10 mouse cellular contexts compared by ENCODE assay signal in genomic region chr10:90431974-90432373, GRCm38 (mm10).
DNase-seq lines count a peak whose midpoint lies in the region; ATAC-seq and TF ChIP-seq lines count a peak whose summit lies in the region.
"Had no signal": no experiment of that assay in that cellular context is flagged by ENCODE, and none has a peak within 500 bp of the region (broad histone marks: within the 10 kb centered on the region; RNA-seq: fewer than 3 reads in every experiment).

No protein-coding gene starts in this region.

- DNase-seq in hindbrain, embryonic 10.5 days (ENCODE audit: low spot score) = no peak
- DNase-seq in layer of hippocampus, adult 2 months (ENCODE audit: low spot score in 2 of 2) = peak; percentile 29 to 51
- no peak for DNase-seq in heart, postnatal 10 days
- no peak for DNase-seq in cerebellum, postnatal 10 days
- DNase-seq in thymus, postnatal 0 days (ENCODE audit: low spot score) = no peak
- DNase-seq: gastrocnemius, postnatal 25 days had no signal

- H3K27me3 ChIP-seq in hindbrain, embryonic 16.5 days (replicated peaks; ENCODE audit: control insufficient read depth, insufficient read depth, low read length) = no peaks in the 10 kb centered on the region
- H3K27me3 ChIP-seq in hindbrain, embryonic 10.5 days (ENCODE audit: insufficient read depth, poor library complexity, severe bottlenecking) = no peaks in the 10 kb centered on the region
- H3K27me3 ChIP-seq in limb, embryonic 15.5 days = no peaks in the 10 kb centered on the region

- no peak overlapping the region for H3K4me3 ChIP-seq in hindbrain, embryonic 16.5 days (ENCODE audit: low read length)
- no peak overlapping the region for H3K4me3 ChIP-seq in hindbrain, embryonic 10.5 days
- H3K4me3 ChIP-seq in cortical plate, adult 2 months (ENCODE audit: insufficient read depth, low read length) = no peak overlapping the region
- peak overlapping the region; percentile 48 for H3K4me3 ChIP-seq in layer of hippocampus, adult 2 months
- H3K4me3 ChIP-seq in limb, embryonic 15.5 days = no peak overlapping the region

- H3K9me3 ChIP-seq in hindbrain, embryonic 16.5 days (ENCODE audit: control insufficient read depth, low read length) = no peaks in the 10 kb centered on the region
- no peaks in the 10 kb centered on the region for H3K9me3 ChIP-seq in hindbrain, embryonic 10.5 days
- no peaks in the 10 kb centered on the region for H3K9me3 ChIP-seq in limb, embryonic 15.5 days

- peak; percentile 37 for ATAC-seq in hindbrain, embryonic 16.5 days
- ATAC-seq in limb, embryonic 15.5 days (ENCODE audit: insufficient number of reproducible peaks, low FRiP score, low TSS enrichment, low read depth) = no peak
- ATAC-seq: CD4-positive, CD25-positive, alpha-beta regulatory T cell, adult 4 months had no signal

- 50% methylated on average over 9 of the region's 9 CpGs for WGBS in hindbrain, embryonic 16.5 days
- 70% methylated on average over 9 of the region's 9 CpGs for WGBS in hindbrain, embryonic 10.5 days
- 33% methylated on average over 9 of the region's 9 CpGs for WGBS in limb, embryonic 15.5 days

- no peak overlapping the region for H3K27ac ChIP-seq in hindbrain, embryonic 16.5 days (ENCODE audit: low read depth, low read length)
- H3K27ac ChIP-seq in hindbrain, embryonic 10.5 days = no peak overlapping the region
- H3K27ac ChIP-seq in cortical plate, adult 2 months (ENCODE audit: insufficient read depth, low read length) = peak overlapping the region; percentile 78; the same call in 1 of the 2 replicates
- H3K27ac ChIP-seq in layer of hippocampus, adult 2 months = peak overlapping the region; percentile 91
- no peak overlapping the region for H3K27ac ChIP-seq in limb, embryonic 15.5 days

- intact Hi-C loops in heart, postnatal 10 days (cut with DNase I) = no loop called here

- peaks cover 2% of the 10 kb centered on the region; the same call in 1 of the 2 replicates for H3K36me3 ChIP-seq in hindbrain, embryonic 16.5 days (ENCODE audit: control insufficient read depth, insufficient read depth, low read length)
- no peaks in the 10 kb centered on the region for H3K36me3 ChIP-seq in hindbrain, embryonic 10.5 days
- H3K36me3 ChIP-seq in limb, embryonic 15.5 days = no peaks in the 10 kb centered on the region

- no peak for TF ChIP-seq POLR2A in cortical plate, adult 2 months (IDR thresholded peaks at IDR 0.05; ENCODE audit: extremely low read depth, insufficient read depth, low read length)

- no peak overlapping the region for H3K9ac ChIP-seq in hindbrain, embryonic 16.5 days (ENCODE audit: low read depth, low read length)
- H3K9ac ChIP-seq in limb, embryonic 15.5 days = no peak overlapping the region

- peaks cover 4% of the 10 kb centered on the region for H3K4me1 ChIP-seq in hindbrain, embryonic 16.5 days (ENCODE audit: control insufficient read depth, insufficient read depth, low read depth, low read length)
- H3K4me1 ChIP-seq in hindbrain, embryonic 10.5 days (replicated peaks) = no peaks in the 10 kb centered on the region
- H3K4me1 ChIP-seq in cortical plate, adult 2 months (ENCODE audit: control insufficient read depth, insufficient read depth, low read length) = peaks cover 6% of the 10 kb centered on the region
- H3K4me1 ChIP-seq in limb, embryonic 15.5 days = peaks cover 3% of the 10 kb centered on the region; the same call in 1 of the 2 replicates

- TF ChIP-seq CTCF in cortical plate, adult 2 months (IDR thresholded peaks at IDR 0.05; ENCODE audit: extremely low read depth, insufficient read depth, low read length) = no peak
- TF ChIP-seq CTCF in layer of hippocampus, adult 2 months (conservative IDR thresholded peaks at IDR 0.05) = no peak

- peak overlapping the region; percentile 23; the same call in 1 of the 2 replicates for H3K4me2 ChIP-seq in hindbrain, embryonic 16.5 days (ENCODE audit: low read length)
- H3K4me2 ChIP-seq in limb, embryonic 15.5 days = peak overlapping the region; percentile 22; the same call in 1 of the 2 replicates

Comparison
In these comparisons a context has a peak if more than half of its experiments do, and no peak if none do; other contexts are left out.
1. H3K27ac ChIP-seq: peak in cortical plate, adult 2 months (single experiment) and layer of hippocampus, adult 2 months (single experiment); none in hindbrain, embryonic 16.5 days (single experiment), hindbrain, embryonic 10.5 days (single experiment) and limb, embryonic 15.5 days (single experiment).
2. DNase-seq: peak in layer of hippocampus, adult 2 months (2 of 2); none in hindbrain, embryonic 10.5 days (single experiment), heart, postnatal 10 days (0 of 2), cerebellum, postnatal 10 days (0 of 2) and thymus, postnatal 0 days (single experiment).